Mouse (Mus musculus) limb, embryonic 10.5 days (tissue): Measurements from ENCODE around the gene Cacna1e. TPM values are rescaled to one million over a fixed set of nuclear protein-coding genes. Genes with fewer than 3 reads are reported as not detected.

Experiments used
- DNase-seq: peaks from one replicate; pipeline ENCODE4 v3.0.0-alpha.2; 2017; ENCODE audit warnings: low spot score
- H3K27ac ChIP-seq: fragments of 300-500 bp; sonication (generic); 2 replicates; pipeline ENCODE4 v1.5.1; 2016; ENCODE audit warnings: mild to moderate bottlenecking
- H3K27me3 ChIP-seq: fragments of 300-500 bp; sonication (generic); 2 replicates; pipeline ENCODE4 v1.6.1; 2016; ENCODE audit warnings: low read depth, mild to moderate bottlenecking; ENCODE audit not compliant: poor library complexity, severe bottlenecking
- H3K36me3 ChIP-seq: fragments of 300-500 bp; sonication (generic); 2 replicates; pipeline ENCODE4 v1.6.1; 2016; ENCODE audit warnings: mild to moderate bottlenecking, moderate library complexity
- H3K4me1 ChIP-seq: fragments of 300-500 bp; sonication (generic); 2 replicates; pipeline ENCODE4 v1.6.1; 2016
- H3K4me3 ChIP-seq: fragments of 300-500 bp; sonication (generic); 2 replicates; pipeline ENCODE4 v1.5.1; 2016; ENCODE audit warnings: mild to moderate bottlenecking, moderate library complexity
- H3K9me3 ChIP-seq: fragments of 300-500 bp; sonication (generic); replicated peaks from 2 replicates; pipeline ENCODE4 v1.6.1; 2016; ENCODE audit warnings: mild to moderate bottlenecking
- WGBS: fragments of 180-500 bp; shearing (Covaris S2); methylation state at CpG from one replicate; pipeline ENCODE4 v1.1.7; 2016; 5-methylcytosine and 5-hydroxymethylcytosine counted together
- polyA plus RNA-seq: library from polyadenylated mRNA; unstranded; fragments of >200 nt; fragmentation: Nextera tagmentation; extraction: Ambion mirVana; gene quantifications from 2 replicates; pipeline ENCODE4 v1.2.1, GENCODE M21; 2016

Gene Cacna1e
- polyA plus RNA-seq, 1 experiment from 2014 or later = 0.06 TPM

DNA sequence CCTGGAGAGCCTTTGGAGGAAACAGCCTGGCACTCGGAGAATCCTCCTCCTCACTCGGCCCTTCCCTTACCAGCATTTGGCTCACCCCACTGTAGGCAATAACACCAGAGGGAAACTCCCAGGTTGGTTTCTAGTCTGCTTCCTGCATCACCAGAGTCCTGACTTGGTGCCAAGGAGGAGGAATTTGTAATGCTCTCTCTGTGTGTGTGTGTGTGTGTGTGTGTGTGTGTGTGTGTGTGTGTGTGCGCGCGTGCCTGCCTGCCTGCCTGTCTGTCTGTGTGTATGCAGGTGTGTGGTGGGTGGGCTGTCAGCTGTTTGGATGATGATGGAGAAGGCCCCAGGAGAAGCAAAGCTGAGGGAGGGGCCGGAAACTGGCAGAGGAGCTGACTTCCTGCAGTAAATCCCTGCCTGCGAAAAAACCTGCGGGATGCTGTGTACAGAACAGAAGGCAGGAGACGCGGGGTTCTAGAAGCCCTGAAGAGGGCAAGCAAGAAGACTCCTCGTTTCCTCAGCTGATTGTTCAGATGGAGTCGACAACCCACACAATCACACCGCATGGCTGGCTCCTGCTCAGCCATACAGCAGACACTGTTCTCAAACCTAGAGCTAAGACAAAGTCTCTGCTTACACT, 92.6 kb downstream of the Cacna1e start:
- Histone ChIP-seq H3K4me3 (no peak overlapping the region), H3K4me1 (peaks cover 14% of the 10 kb centered on the region), H3K9me3 (no peaks in the 10 kb centered on the region), H3K27me3 (peaks cover 8% of the 10 kb centered on the region; the same call in 1 of the 2 replicates), H3K27ac (no peak overlapping the region), H3K36me3 (no peaks in the 10 kb centered on the region)
- 77% methylated on average over 13 of the region's 13 CpGs for WGBS
- DNase-seq = no peak

DNA sequence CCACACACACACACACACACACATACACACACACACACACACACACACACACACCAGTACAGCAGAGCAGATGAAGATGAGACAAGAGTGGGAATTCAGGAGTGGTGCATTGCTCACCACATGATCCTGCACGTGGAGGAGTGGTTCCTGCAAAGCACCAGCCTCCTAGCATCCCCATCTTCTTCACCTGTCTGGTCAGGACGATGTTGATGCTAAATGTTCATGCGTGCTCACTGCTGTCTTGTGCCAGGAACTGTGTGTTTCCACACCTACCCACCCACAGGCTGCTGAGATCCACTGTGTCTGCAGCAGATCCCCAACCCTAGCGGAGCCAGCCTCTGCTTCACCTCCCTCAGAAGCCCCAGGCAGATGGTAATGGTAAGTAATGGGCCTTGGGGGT, 95.8 kb downstream of the Cacna1e start:
- DNase-seq = no peak
- Histone ChIP-seq H3K4me1 (peaks cover 23% of the 10 kb centered on the region), H3K4me3 (no peak overlapping the region), H3K36me3 (no peaks in the 10 kb centered on the region), H3K9me3 (no peaks in the 10 kb centered on the region), H3K27me3 (peaks cover 34% of the 10 kb centered on the region), H3K27ac (no peak overlapping the region)
- 78% methylated on average over 4 of the region's 4 CpGs for WGBS

GRCm38 (mm10) chr1:154788069-154788468, 96.2 kb downstream of the Cacna1e start:
- no peak overlapping the region for H3K4me3 ChIP-seq
- no peaks in the 10 kb centered on the region for H3K36me3 ChIP-seq
- WGBS = 12% methylated on average over 5 of the region's 5 CpGs
- H3K4me1 ChIP-seq = peaks cover 23% of the 10 kb centered on the region
- no peak overlapping the region for H3K27ac ChIP-seq
- DNase-seq = peak; percentile 87
- no peaks in the 10 kb centered on the region for H3K9me3 ChIP-seq
- H3K27me3 ChIP-seq = peaks cover 35% of the 10 kb centered on the region

DNA sequence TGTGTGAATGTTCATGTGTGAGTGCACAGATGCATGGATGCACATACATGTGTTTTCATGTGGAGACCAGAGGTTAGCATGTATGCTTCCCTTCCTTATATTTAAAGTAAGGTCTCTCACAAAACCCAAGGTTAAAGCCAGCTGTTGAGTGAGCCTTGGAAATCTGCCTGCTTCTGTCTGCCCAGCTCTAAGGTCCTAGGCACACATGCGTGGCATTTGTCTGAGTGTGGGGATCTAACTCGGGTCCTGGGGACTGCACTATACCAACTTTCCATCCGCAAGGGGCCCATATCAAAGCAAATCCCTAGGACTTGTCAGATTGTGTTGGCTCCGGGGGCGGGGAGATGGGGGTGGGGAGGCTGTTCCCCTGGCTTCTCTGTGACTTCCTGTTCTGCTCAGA, 96.9 kb downstream of the Cacna1e start:
- H3K27ac ChIP-seq = no peak overlapping the region
- peaks cover 23% of the 10 kb centered on the region for H3K4me1 ChIP-seq
- no peak for DNase-seq
- no peaks in the 10 kb centered on the region for H3K9me3 ChIP-seq
- peaks cover 35% of the 10 kb centered on the region for H3K27me3 ChIP-seq
- H3K36me3 ChIP-seq = no peaks in the 10 kb centered on the region
- no peak overlapping the region for H3K4me3 ChIP-seq
- 58% methylated on average over 5 of the region's 5 CpGs for WGBS

DNA sequence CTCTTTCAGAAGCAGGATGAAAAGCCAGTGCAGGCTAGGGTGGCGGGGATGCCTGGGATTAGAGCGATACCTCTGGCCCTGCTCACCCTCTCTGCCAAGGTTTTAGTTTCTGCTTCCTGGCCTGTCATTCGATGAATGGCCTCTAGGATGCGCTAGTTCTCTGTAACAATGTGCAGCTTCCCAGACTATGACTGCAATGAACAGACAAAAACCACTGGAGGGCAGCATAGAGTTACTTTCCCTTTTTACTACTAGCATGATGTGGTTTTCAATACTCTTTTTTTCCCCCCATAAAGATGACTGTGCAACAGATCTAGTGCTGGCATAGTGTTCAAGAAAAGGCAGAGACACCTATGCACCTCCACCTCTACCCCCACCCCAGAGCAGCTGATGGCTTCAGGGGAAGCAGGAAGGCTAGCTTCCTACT, 98.0 kb downstream of the Cacna1e start:
- peak; percentile 78 for DNase-seq
- peaks cover 35% of the 10 kb centered on the region for H3K27me3 ChIP-seq
- H3K9me3 ChIP-seq = no peaks in the 10 kb centered on the region
- no peaks in the 10 kb centered on the region for H3K36me3 ChIP-seq
- no peak overlapping the region for H3K4me3 ChIP-seq
- peaks cover 12% of the 10 kb centered on the region for H3K4me1 ChIP-seq
- 9% methylated on average over 4 of the region's 4 CpGs for WGBS
- no peak overlapping the region for H3K27ac ChIP-seq

DNA sequence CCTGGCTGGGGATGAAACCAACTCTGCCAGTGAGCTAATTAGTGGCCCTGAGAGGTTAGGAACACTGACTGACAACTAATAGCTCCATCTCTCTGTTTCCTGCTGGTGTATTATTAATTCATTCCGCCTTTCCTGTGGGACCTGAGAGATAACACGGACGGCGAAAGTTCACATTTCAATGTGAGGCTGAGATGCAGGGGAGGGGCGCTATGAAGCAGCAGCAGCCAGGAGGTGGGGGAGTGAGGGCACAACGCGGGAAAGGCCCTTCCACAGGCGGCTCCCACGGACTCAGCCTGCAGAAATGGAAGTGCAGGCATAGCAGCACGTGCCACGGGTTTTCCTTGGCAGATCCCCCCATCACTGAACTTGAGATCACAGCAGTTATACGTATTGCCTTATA, 99.4 kb downstream of the Cacna1e start:
- peaks cover 35% of the 10 kb centered on the region for H3K27me3 ChIP-seq
- H3K9me3 ChIP-seq = no peaks in the 10 kb centered on the region
- H3K36me3 ChIP-seq = no peaks in the 10 kb centered on the region
- no peak for DNase-seq
- no peak overlapping the region for H3K27ac ChIP-seq
- WGBS = 23% methylated on average over 12 of the region's 12 CpGs
- no peak overlapping the region for H3K4me3 ChIP-seq
- H3K4me1 ChIP-seq = peaks cover 12% of the 10 kb centered on the region; the same call in 1 of the 2 replicates

DNA sequence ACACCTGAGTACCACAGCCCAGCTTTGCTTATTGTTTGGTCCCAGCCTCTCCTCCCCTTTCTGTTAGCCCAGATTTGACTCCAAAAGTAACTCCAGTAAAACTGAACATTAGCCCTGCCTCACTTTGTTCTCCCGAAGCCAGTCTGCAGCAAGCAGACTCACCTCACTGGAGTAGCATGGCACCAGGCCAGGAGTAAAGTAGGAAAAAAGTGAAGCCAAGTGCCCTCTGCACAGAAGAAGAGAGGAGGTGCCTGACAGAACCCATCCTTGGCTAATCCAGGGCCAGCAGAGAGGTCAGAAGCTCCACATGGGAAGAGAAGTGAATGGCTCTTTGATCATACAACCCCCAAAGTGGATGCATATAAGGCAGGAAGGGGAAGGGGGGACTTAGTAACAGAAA, 100.8 kb downstream of the Cacna1e start:
- 97% methylated on average over 1 of the region's 1 CpGs for WGBS
- H3K27ac ChIP-seq = no peak overlapping the region
- H3K36me3 ChIP-seq = no peaks in the 10 kb centered on the region
- no peaks in the 10 kb centered on the region for H3K9me3 ChIP-seq
- no peak overlapping the region for H3K4me3 ChIP-seq
- no peak for DNase-seq
- H3K4me1 ChIP-seq = peaks cover 12% of the 10 kb centered on the region; the same call in 1 of the 2 replicates
- peaks cover 27% of the 10 kb centered on the region for H3K27me3 ChIP-seq

- Histone ChIP-seq H3K27ac (no peak overlapping the region), H3K4me1 (peaks cover 9% of the 10 kb centered on the region), H3K9me3 (no peaks in the 10 kb centered on the region), H3K4me3 (no peak overlapping the region), H3K36me3 (no peaks in the 10 kb centered on the region), H3K27me3 (peaks cover 16% of the 10 kb centered on the region)
- DNase-seq = no peak
- 65% methylated on average over 11 of the region's 11 CpGs for whole genome bisulfite sequencing
Measured at GRCm38 (mm10) chr1:154779908-154780514, 104.3 kb downstream of the Cacna1e start.

DNA sequence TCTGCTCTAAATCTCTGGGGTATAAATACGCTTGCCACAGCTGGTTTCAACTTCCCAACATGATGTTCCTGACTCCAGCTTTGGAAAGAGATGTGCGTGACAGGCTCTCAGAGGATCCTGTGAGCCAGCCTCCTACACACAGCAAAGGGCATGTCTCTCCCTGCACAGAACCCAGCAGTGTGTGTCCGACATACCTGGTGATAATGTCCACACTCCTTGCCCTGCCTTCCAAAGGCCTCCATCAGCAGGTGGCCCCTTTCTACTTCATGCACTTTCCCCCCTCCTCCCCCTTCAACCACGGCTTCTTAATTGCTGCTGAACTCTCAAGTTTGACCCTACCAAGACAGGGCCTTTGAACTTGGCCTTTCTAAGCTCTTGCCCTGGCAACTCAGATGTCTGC, 108.0 kb downstream of the Cacna1e start:
- Histone ChIP-seq H3K27ac (no peak overlapping the region), H3K36me3 (no peaks in the 10 kb centered on the region), H3K9me3 (no peaks in the 10 kb centered on the region), H3K4me1 (peaks cover 3% of the 10 kb centered on the region; the same call in 1 of the 2 replicates), H3K4me3 (no peak overlapping the region), H3K27me3 (no peaks in the 10 kb centered on the region)
- DNase-seq = no peak
- 70% methylated on average over 4 of the region's 4 CpGs for WGBS

- H3K9me3 ChIP-seq = no peaks in the 10 kb centered on the region
- H3K27ac ChIP-seq = no peak overlapping the region
- H3K4me3 ChIP-seq = no peak overlapping the region
- no peak for DNase-seq
- H3K4me1 ChIP-seq = peaks cover 12% of the 10 kb centered on the region
- 92% methylated on average over 3 of the region's 3 CpGs for WGBS
- no peaks in the 10 kb centered on the region for H3K36me3 ChIP-seq
- no peaks in the 10 kb centered on the region for H3K27me3 ChIP-seq
Measured at GRCm38 (mm10) chr1:154774468-154774867, 109.8 kb downstream of the Cacna1e start.

GRCm38 (mm10) chr1:154771111-154771510, 113.2 kb downstream of the Cacna1e start:
- Histone ChIP-seq H3K27ac (no peak overlapping the region), H3K4me3 (no peak overlapping the region), H3K4me1 (peaks cover 16% of the 10 kb centered on the region), H3K27me3 (no peaks in the 10 kb centered on the region), H3K36me3 (no peaks in the 10 kb centered on the region), H3K9me3 (no peaks in the 10 kb centered on the region)
- no peak for DNase-seq

DNA sequence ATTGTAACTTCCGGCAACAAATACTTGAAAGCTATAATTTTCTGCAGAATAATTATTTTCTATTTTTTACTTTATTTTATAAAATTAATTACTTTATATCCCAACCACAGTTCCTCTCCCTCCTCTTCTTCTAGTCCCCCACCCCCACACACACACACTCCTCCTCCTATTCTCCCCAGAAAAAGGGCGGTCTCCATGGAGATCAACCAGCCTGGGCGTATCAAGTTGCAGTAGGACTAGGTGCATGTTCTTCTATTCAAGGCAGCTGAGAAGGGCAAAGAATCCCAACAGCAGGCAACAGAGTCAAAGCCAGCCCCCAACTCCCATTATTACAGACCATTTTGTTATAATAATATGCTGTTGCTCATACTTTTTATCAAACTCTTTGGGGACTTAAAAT, 113.8 kb downstream of the Cacna1e start:
- Histone ChIP-seq H3K4me1 (peaks cover 16% of the 10 kb centered on the region), H3K4me3 (no peak overlapping the region), H3K9me3 (no peaks in the 10 kb centered on the region), H3K27me3 (no peaks in the 10 kb centered on the region), H3K36me3 (no peaks in the 10 kb centered on the region), H3K27ac (no peak overlapping the region)
- no peak for DNase-seq
- 49% methylated on average over 3 of the region's 3 CpGs for WGBS

- Histone ChIP-seq H3K36me3 (no peaks in the 10 kb centered on the region), H3K27me3 (no peaks in the 10 kb centered on the region), H3K4me1 (peaks cover 7% of the 10 kb centered on the region), H3K9me3 (no peaks in the 10 kb centered on the region), H3K27ac (no peak overlapping the region), H3K4me3 (no peak overlapping the region)
- WGBS = 87% methylated on average over 4 of the region's 4 CpGs
- no peak for DNase-seq
Measured at GRCm38 (mm10) chr1:154763132-154763531, 121.2 kb downstream of the Cacna1e start.
